Mouse (Mus musculus) heart, embryonic 14.5 days (tissue): Measurements from ENCODE around the gene Rack1. TPM values are rescaled to one million over a fixed set of nuclear protein-coding genes. Genes with fewer than 3 reads are reported as not detected.

Experiments used
- ATAC-seq: fragments of 200-750 bp; cut with Nextera tagmentation; 2 replicates; pipeline ENCODE4 v1.8.0; 2017; ENCODE audit warnings: low read depth, moderate TSS enrichment; ENCODE audit not compliant: insufficient number of reproducible peaks, insufficient read depth, low FRiP score
- H3K27ac ChIP-seq, 2 experiments: fragments of 200-500 bp in 1 of 2; fragments of 300-500 bp in 1 of 2; sonication (generic) in 1 of 2; replicated peaks in 1 of 2; 2 replicates each; pipeline ENCODE4 v1.5.1; 2012 to 2014; ENCODE audit warnings: low read depth in 2 of 2, low read length in 2 of 2, control low read depth in 1 of 2, mild to moderate bottlenecking in 1 of 2, mixed read lengths in 1 of 2; ENCODE audit not compliant: control insufficient read depth in 1 of 2, insufficient read depth in 1 of 2
- H3K27me3 ChIP-seq: fragments of 300-500 bp; sonication (generic); 2 replicates; pipeline ENCODE4 v1.6.1; 2014; ENCODE audit warnings: mild to moderate bottlenecking, low read length, control low read depth; ENCODE audit not compliant: control insufficient read depth, insufficient read depth
- H3K36me3 ChIP-seq: fragments of 300-500 bp; sonication (generic); 2 replicates; pipeline ENCODE4 v1.6.1; 2014; ENCODE audit warnings: mild to moderate bottlenecking, control low read depth, low read length, mixed read lengths; ENCODE audit not compliant: control insufficient read depth, insufficient read depth
- H3K4me1 ChIP-seq, 2 experiments: fragments of 200-500 bp in 1 of 2; fragments of 300-500 bp in 1 of 2; sonication (generic) in 1 of 2; 2 replicates each; pipeline ENCODE4 v1.6.1; 2012 to 2014; ENCODE audit warnings: low read length in 2 of 2, control low read depth in 1 of 2, mixed read lengths in 1 of 2; ENCODE audit not compliant: control insufficient read depth in 2 of 2, insufficient read depth in 2 of 2
- H3K4me2 ChIP-seq: fragments of 300-500 bp; sonication (generic); 2 replicates; pipeline ENCODE4 v1.6.1; 2014; ENCODE audit warnings: mild to moderate bottlenecking, low read length
- H3K4me3 ChIP-seq, 2 experiments: fragments of 200-500 bp in 1 of 2; fragments of 300-500 bp in 1 of 2; sonication (generic) in 1 of 2; 2 replicates each; pipeline ENCODE4 v1.5.1; 2012 to 2014; ENCODE audit warnings: low read length in 2 of 2, mild to moderate bottlenecking in 2 of 2, control low read depth in 1 of 2, low read depth in 1 of 2, moderate library complexity in 1 of 2; ENCODE audit not compliant: control insufficient read depth in 1 of 2, insufficient read depth in 1 of 2
- H3K9ac ChIP-seq: fragments of 300-500 bp; sonication (generic); 2 replicates; pipeline ENCODE4 v1.6.1; 2014; ENCODE audit warnings: mild to moderate bottlenecking, low read length
- H3K9me3 ChIP-seq: fragments of 300-500 bp; sonication (generic); 2 replicates; pipeline ENCODE4 v1.6.1; 2016; ENCODE audit warnings: low read length, control low read depth; ENCODE audit not compliant: control insufficient read depth
- WGBS: fragments of 180-500 bp; shearing (Covaris S2); extraction: QIAGEN DNeasy Blood & Tissue Kit; methylation state at CpG from one replicate; pipeline ENCODE4 v1.1.7; 2014; 5-methylcytosine and 5-hydroxymethylcytosine counted together
- polyA plus RNA-seq: library from polyadenylated mRNA; unstranded; fragments of >200 nt; fragmentation: Nextera tagmentation; extraction: Ambion mirVana; gene quantifications from 2 replicates; pipeline ENCODE4 v1.2.1, GENCODE M21; 2014

Gene Rack1
- polyA plus RNA-seq, 1 experiment from 2014 or later: 512 TPM

DNA sequence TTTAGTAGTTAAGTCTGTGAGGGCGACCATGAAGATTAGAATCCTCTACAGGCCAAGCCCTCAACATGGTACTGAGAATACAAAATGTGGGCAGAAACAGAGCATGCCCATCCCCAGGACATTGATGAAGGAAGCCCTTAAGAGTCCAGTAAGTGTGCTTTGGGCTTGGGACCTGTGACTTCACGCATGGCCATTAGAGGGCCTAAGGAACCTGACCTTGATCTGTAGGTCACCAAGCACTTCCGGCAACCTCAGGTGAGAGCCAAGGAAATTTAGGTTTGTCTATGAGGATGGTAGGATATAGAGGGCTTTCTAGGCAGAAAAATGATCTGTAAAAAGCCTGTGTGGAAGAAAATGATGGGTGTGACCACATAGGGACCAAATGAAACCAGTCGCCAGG is 3.8 kb upstream of the Rack1 start:
- no peak for ATAC-seq
- WGBS: 74% methylated on average over 4 of the region's 4 CpGs

DNA sequence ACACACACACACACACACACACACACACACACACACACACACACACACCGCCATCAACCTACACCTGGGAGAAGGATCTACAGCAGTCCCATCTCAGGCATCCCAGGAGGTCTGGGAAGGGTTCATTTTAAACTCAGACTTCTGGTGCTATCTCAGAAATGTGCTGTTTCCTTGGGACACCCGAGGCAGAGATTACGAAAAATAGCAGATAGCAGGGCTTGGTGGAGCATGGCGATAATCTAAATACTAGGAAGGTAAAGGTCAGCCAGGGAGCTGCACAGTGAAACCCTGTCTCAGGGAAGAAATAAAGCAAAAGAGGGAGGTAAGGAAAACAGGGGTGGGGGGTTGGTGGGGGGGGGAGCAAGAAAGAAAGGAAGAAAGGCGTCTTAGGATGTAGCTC is 2.8 kb upstream of the Rack1 start:
- Histone ChIP-seq H3K36me3 (peaks cover 13% of the 10 kb centered on the region), H3K4me2 (peak overlapping the region; percentile 4; the same call in 1 of the 2 replicates), H3K27ac (no peak overlapping the region; a peak in 1 of 4 replicates), H3K27me3 (no peaks in the 10 kb centered on the region), H3K4me1 (peaks cover 2 to 20% of the 10 kb centered on the region in 2 experiments; a peak in 3 of 4 replicates), H3K9ac (0 out of 2 replicates have a peak overlapping the region, but pooled peaks have one; percentile 25), H3K4me3 (no peak overlapping the region), H3K9me3 (no peaks in the 10 kb centered on the region)
- 57% methylated on average over 5 of the region's 5 CpGs for WGBS
- no peak for ATAC-seq

More for the DNA sequence above, 3.8 kb upstream of the Rack1 start:
- H3K27me3 ChIP-seq: no peaks in the 10 kb centered on the region
- no peaks in the 10 kb centered on the region for H3K9me3 ChIP-seq
- peaks cover 3% of the 10 kb centered on the region for H3K36me3 ChIP-seq
- H3K4me2 ChIP-seq: no peak overlapping the region
- H3K4me1 ChIP-seq: peaks cover 3 to 10% of the 10 kb centered on the region in 2 experiments
- H3K27ac ChIP-seq: no peak overlapping the region
- H3K9ac ChIP-seq: no peak overlapping the region
- no peak overlapping the region for H3K4me3 ChIP-seq

DNA sequence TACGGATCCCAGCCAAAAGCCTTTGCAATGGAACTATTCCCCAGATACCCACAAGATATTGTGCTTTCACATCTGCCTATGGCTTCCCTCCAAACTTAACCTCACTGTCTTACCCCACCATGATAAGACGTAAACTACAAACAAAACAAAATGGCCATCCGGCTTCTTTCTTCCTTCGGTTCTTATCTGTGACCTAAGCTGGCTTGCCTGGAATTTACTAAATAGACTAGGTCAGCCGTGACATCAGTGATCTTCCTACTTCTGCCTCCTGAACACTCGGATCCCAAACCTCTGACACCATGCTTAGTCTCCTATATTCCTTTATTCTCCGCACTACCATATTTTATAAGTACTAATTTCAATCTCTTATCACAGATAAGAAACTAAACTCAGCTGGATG is 1.8 kb upstream of the Rack1 start:
- H3K27me3 ChIP-seq: no peaks in the 10 kb centered on the region
- H3K9me3 ChIP-seq: no peaks in the 10 kb centered on the region
- WGBS: 45% methylated on average over 7 of the region's 7 CpGs
- peak overlapping the region; percentile 96 for H3K4me2 ChIP-seq
- H3K4me3 ChIP-seq: peak overlapping the region in 1 of 2 experiments; percentile 88; a peak in 1 of 4 replicates
- H3K36me3 ChIP-seq: peaks cover 23% of the 10 kb centered on the region
- no peak for ATAC-seq
- peak overlapping the region; percentile 95; the same call in 1 of the 2 replicates for H3K9ac ChIP-seq
- peaks cover 2 to 22% of the 10 kb centered on the region in 2 experiments; a peak in 3 of 4 replicates for H3K4me1 ChIP-seq
- peak overlapping the region; percentile 0 to 40; a peak in 2 of 4 replicates for H3K27ac ChIP-seq

DNA sequence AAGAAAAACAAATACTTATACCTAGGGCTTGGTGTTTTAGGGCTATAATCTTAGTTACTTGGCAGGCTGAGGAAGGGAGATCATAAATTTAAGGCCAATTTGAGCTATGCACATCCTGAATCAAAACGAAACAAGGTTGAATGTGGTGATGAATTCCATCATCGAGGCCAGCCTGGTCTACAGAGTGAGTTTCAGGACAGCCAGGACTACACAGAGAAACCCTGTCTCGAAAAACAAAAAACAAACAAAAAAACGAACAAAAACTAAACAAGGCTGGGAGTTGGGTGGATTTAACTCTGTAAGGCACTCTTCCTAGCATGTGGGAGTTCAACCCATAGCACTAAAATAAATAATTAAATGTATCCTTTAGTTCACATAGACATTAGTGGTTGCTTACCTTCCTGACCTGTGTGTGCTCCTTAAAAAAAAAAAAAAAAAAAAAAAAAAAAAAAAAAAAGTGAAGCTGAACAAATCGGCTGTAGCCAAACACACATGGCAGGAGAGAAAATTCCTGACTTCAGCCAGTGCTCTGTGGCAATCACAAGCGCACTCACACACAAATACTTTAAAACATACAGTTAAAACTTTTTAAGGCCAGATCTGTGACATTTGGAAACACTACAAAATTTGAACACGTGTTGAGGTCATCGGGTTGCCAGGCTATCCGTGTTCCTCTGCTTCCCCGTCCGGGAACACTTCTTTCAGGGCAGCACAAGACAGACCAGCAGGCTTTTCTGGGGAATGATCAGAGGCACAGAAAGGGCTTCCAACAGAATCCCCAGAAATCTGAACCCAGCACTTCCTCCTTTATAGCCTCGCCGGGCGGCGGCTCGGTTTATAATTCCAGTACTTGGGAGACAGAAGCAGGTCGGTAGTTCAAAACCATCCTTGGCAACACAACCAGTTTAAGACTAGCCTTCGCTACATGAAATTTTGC is 880 bp upstream of the Rack1 start:
- Histone ChIP-seq H3K9ac (peak overlapping the region; percentile 95), H3K36me3 (peaks cover 32% of the 10 kb centered on the region), H3K4me3 (peak overlapping the region; percentile 88 to 90), H3K4me2 (peak overlapping the region; percentile 96), H3K9me3 (no peaks in the 10 kb centered on the region), H3K4me1 (peaks cover 2 to 22% of the 10 kb centered on the region in 2 experiments; a peak in 3 of 4 replicates), H3K27me3 (no peaks in the 10 kb centered on the region), H3K27ac (peak overlapping the region; percentile 89 to 100)
- 9% methylated on average over 18 of the region's 18 CpGs for WGBS
- no peak for ATAC-seq

DNA sequence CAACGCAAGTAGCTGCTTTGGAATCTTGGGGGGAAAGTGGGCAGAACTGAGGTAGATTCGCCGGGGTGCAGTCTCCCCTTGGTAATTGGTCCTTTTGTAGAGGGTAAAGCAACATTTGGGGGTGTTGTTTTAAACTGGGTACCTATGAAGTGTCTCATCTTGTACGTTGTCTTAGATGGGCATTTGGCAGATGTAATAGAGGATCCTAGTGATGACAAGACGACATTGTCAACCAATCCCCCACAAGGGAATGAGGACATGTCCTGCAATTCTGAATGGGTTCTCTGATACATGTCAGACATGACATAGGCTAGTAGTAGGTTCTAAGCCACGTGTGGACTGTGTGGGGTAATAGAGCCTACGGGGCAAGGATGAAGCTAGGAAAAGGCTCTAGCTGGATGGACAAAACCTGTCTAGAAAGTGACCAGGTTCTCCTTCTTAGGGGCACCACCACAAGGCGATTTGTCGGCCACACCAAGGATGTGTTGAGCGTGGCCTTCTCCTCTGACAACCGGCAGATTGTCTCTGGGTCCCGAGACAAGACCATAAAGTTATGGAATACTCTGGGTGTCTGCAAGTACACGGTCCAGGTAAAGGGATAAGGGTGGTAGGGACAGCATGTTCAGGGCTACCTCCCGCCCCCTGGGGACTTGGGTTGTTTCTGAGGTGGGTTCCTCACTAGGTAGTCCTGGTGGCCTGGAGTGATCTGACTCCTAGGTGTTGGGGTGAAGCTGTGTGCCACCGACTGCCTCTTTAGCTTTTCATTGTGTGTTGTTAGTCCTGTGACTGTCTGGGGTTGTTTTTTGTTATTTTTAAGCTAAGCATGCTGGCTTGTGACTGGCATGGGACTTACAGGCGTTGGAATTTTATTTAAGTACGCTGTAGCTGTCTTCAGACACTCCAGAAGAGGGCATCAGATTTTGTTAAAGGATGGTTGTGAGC is 2.0 kb downstream of the Rack1 start:
- Histone ChIP-seq H3K27ac (no peak overlapping the region), H3K4me2 (peak overlapping the region; percentile 96), H3K4me1 (peaks cover 2 to 22% of the 10 kb centered on the region in 2 experiments; a peak in 3 of 4 replicates), H3K4me3 (peak overlapping the region; percentile 88 to 90), H3K9me3 (no peaks in the 10 kb centered on the region), H3K9ac (peak overlapping the region; percentile 95), H3K36me3 (peaks cover 61% of the 10 kb centered on the region), H3K27me3 (no peaks in the 10 kb centered on the region)
- ATAC-seq: no peak
- WGBS: 67% methylated on average over 17 of the region's 17 CpGs

DNA sequence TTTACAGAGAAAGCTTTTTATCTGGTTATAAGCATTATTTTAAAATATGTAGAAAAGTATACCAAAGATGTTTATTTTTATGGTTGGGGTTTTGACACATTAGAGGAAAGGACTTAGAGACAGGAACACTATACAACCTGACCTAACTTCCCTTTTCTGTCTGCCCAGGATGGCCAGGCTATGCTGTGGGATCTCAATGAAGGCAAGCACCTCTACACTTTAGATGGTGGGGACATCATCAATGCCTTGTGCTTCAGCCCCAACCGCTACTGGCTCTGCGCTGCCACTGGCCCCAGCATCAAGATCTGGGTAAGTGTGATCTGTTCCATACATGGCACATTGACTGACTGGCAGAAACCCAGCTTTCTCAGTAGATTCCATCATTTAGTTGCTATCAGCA is 3.9 kb downstream of the Rack1 start:
- peaks cover 0 to 13% of the 10 kb centered on the region in 2 experiments; a peak in 2 of 4 replicates for H3K4me1 ChIP-seq
- no peaks in the 10 kb centered on the region for H3K9me3 ChIP-seq
- no peak for ATAC-seq
- H3K9ac ChIP-seq: no peak overlapping the region
- 95% methylated on average over 2 of the region's 2 CpGs for WGBS
- H3K4me2 ChIP-seq: no peak overlapping the region
- peaks cover 80% of the 10 kb centered on the region for H3K36me3 ChIP-seq
- H3K27ac ChIP-seq: no peak overlapping the region
- no peaks in the 10 kb centered on the region for H3K27me3 ChIP-seq
- no peak overlapping the region for H3K4me3 ChIP-seq

DNA sequence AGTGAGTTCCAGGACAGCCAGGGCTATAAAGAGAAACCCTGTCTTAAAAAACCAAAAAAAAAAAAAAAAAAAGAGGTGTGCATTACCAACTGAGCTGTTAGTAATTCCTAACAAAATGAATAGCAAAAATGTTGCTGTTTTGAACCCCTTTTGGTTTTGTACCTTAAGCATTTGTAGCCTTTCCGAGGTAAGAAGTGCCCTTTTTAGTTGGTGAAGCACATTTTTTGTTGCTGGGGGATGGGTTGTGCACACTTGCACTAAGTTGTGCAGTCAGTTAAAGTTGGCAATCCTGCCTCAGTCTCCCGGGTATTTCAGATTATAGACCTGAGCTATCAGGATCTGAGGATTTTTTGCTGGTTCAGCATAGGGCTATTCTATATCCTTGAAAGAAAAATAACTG is 4.8 kb downstream of the Rack1 start:
- no peak overlapping the region for H3K9ac ChIP-seq
- no peaks in the 10 kb centered on the region for H3K9me3 ChIP-seq
- no peak overlapping the region for H3K4me2 ChIP-seq
- 78% methylated on average over 2 of the region's 2 CpGs for WGBS
- H3K27me3 ChIP-seq: no peaks in the 10 kb centered on the region
- ATAC-seq: no peak
- H3K4me3 ChIP-seq: no peak overlapping the region
- peaks cover 89% of the 10 kb centered on the region for H3K36me3 ChIP-seq
- no peak overlapping the region for H3K27ac ChIP-seq
- peaks cover 0 to 14% of the 10 kb centered on the region in 2 experiments; a peak in 2 of 4 replicates for H3K4me1 ChIP-seq
